Comparison of ENCODE assay signal across 8 mouse cellular contexts in the genomic region with DNA sequence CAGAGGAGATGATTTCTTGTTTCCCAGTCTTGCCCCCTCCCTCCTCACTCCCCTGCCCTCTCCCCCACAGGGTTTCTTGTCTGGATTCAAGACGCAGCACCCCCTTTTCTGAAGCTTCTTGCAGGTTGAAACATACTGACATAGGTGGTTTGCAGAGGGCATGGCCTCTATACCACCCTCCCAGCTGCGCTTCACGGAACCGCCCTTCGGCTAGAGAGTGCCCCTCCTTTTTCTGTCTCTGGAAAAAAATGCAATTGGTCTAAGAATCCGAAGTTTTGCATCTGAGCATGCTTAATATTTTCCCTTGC. TPM values are rescaled to one million over a fixed set of nuclear protein-coding genes. Genes with fewer than 3 reads are reported as not detected.
A peak's percentile ranks its signal among the peaks of the same experiment; 100 is the strongest.
DNase-seq lines count a peak whose midpoint lies in the region; ATAC-seq and TF ChIP-seq lines count a peak whose summit lies in the region.

No protein-coding gene starts in this region.

- WGBS in kidney, postnatal 0 days: 7% methylated on average over 6 of the region's 6 CpGs
- WGBS in embryonic facial prominence, embryonic 12.5 days: 4% methylated on average over 6 of the region's 6 CpGs
- 5% methylated on average over 6 of the region's 6 CpGs for whole genome bisulfite sequencing in hindbrain, embryonic 14.5 days
- 1% methylated on average over 6 of the region's 6 CpGs for WGBS in midbrain, embryonic 16.5 days

- H3K9me3 ChIP-seq in kidney, postnatal 0 days (replicated peaks; ENCODE audit: low read length): no peaks in the 10 kb centered on the region
- no peaks in the 10 kb centered on the region for H3K9me3 ChIP-seq in embryonic facial prominence, embryonic 12.5 days
- no peaks in the 10 kb centered on the region for H3K9me3 ChIP-seq in hindbrain, embryonic 14.5 days (ENCODE audit: control insufficient read depth, low read length)
- H3K9me3 ChIP-seq in midbrain, embryonic 16.5 days (replicated peaks; ENCODE audit: control insufficient read depth, low read length, poor library complexity, severe bottlenecking): no peaks in the 10 kb centered on the region

- peak overlapping the region; percentile 97 for H3K4me2 ChIP-seq in kidney, postnatal 0 days (ENCODE audit: low read length)
- peak overlapping the region; percentile 83 for H3K4me2 ChIP-seq in embryonic facial prominence, embryonic 12.5 days (replicated peaks)
- peak overlapping the region; percentile 71 for H3K4me2 ChIP-seq in hindbrain, embryonic 14.5 days (replicated peaks)
- H3K4me2 ChIP-seq in midbrain, embryonic 16.5 days (ENCODE audit: low read length): peak overlapping the region; percentile 55

- H3K27me3 ChIP-seq in kidney, postnatal 0 days (ENCODE audit: insufficient read depth, low read length): no peaks in the 10 kb centered on the region
- no peaks in the 10 kb centered on the region for H3K27me3 ChIP-seq in embryonic facial prominence, embryonic 12.5 days
- H3K27me3 ChIP-seq in hindbrain, embryonic 14.5 days (ENCODE audit: control insufficient read depth, insufficient read depth, low read length): no peaks in the 10 kb centered on the region
- H3K27me3 ChIP-seq in midbrain, embryonic 16.5 days (ENCODE audit: control insufficient read depth, insufficient read depth, low read depth, low read length): no peaks in the 10 kb centered on the region

- no peak for DNase-seq in kidney, postnatal 0 days (ENCODE audit: low spot score)
- no peak for DNase-seq in kidney, adult 9 months
- DNase-seq in hindbrain, embryonic 14.5 days (ENCODE audit: low spot score): no peak
- DNase-seq in urinary bladder, postnatal 10 days (ENCODE audit: low spot score): no peak
- no peak for DNase-seq in T-cell, adult 2 months (ENCODE audit: low spot score)
- no peak for DNase-seq in urinary bladder, postnatal 14 days (ENCODE audit: low spot score)

- H3K36me3 ChIP-seq in kidney, postnatal 0 days (ENCODE audit: insufficient read depth, low read length): no peaks in the 10 kb centered on the region
- H3K36me3 ChIP-seq in embryonic facial prominence, embryonic 12.5 days: no peaks in the 10 kb centered on the region
- H3K36me3 ChIP-seq in hindbrain, embryonic 14.5 days (replicated peaks; ENCODE audit: control insufficient read depth, insufficient read depth): no peaks in the 10 kb centered on the region
- H3K36me3 ChIP-seq in midbrain, embryonic 16.5 days (ENCODE audit: control insufficient read depth, insufficient read depth, low read length): peaks cover 4% of the 10 kb centered on the region; the same call in 1 of the 2 replicates

- H3K9ac ChIP-seq in kidney, postnatal 0 days (ENCODE audit: low read depth, low read length): peak overlapping the region; percentile 65; the same call in 1 of the 2 replicates
- H3K9ac ChIP-seq in embryonic facial prominence, embryonic 12.5 days: peak overlapping the region; percentile 84
- H3K9ac ChIP-seq in hindbrain, embryonic 14.5 days: peak overlapping the region; percentile 93
- peak overlapping the region; percentile 81 for H3K9ac ChIP-seq in midbrain, embryonic 16.5 days (ENCODE audit: low read depth, low read length)

- peak; percentile 16; the same call in 1 of the 2 replicates for ATAC-seq in kidney, postnatal 0 days (replicated peaks; ENCODE audit: low FRiP score, low read depth)
- ATAC-seq in embryonic facial prominence, embryonic 12.5 days (ENCODE audit: insufficient number of reproducible peaks, insufficient read depth, low FRiP score, low TSS enrichment): no peak
- ATAC-seq in hindbrain, embryonic 14.5 days (ENCODE audit: low FRiP score): no peak
- ATAC-seq in midbrain, embryonic 16.5 days: no peak

- 0 out of 2 replicates have a peak, but pooled peaks cover 4% of the 10 kb centered on the region for H3K4me1 ChIP-seq in kidney, postnatal 0 days (replicated peaks; ENCODE audit: insufficient read depth, low read length)
- H3K4me1 ChIP-seq in embryonic facial prominence, embryonic 12.5 days: peaks cover 8% of the 10 kb centered on the region
- H3K4me1 ChIP-seq in hindbrain, embryonic 14.5 days (replicated peaks; ENCODE audit: control insufficient read depth, insufficient read depth, low read length): peaks cover 46% of the 10 kb centered on the region
- H3K4me1 ChIP-seq in midbrain, embryonic 16.5 days (ENCODE audit: control insufficient read depth, insufficient read depth, low read length): peaks cover 25% of the 10 kb centered on the region

- TF ChIP-seq CTCF in kidney, postnatal 0 days (IDR thresholded peaks at IDR 0.05; ENCODE audit: low read depth): no peak

- H3K4me3 ChIP-seq in kidney, postnatal 0 days (replicated peaks; ENCODE audit: low read depth, low read length): peak overlapping the region; percentile 65
- H3K4me3 ChIP-seq in embryonic facial prominence, embryonic 12.5 days: peak overlapping the region; percentile 72
- H3K4me3 ChIP-seq in hindbrain, embryonic 14.5 days (replicated peaks; ENCODE audit: low read length): peak overlapping the region; percentile 70
- peak overlapping the region; percentile 59 for H3K4me3 ChIP-seq in midbrain, embryonic 16.5 days (ENCODE audit: low read depth, low read length)

- no peak overlapping the region for H3K27ac ChIP-seq in kidney, postnatal 0 days
- peak overlapping the region; percentile 98 for H3K27ac ChIP-seq in embryonic facial prominence, embryonic 12.5 days
- peak overlapping the region; percentile 99 for H3K27ac ChIP-seq in hindbrain, embryonic 14.5 days
- H3K27ac ChIP-seq in midbrain, embryonic 16.5 days (ENCODE audit: low read length): peak overlapping the region; percentile 98

RNA-seq across cellular contexts. Expression of gene Cxxc4, which starts 4.4 kb away (rescaled TPM):
- 2.9 and 4.1 TPM in 2 replicates for polyA plus RNA-seq in kidney, postnatal 0 days (2015; fragmentation: Nextera tagmentation; extraction: Ambion mirVana)
- 6.8 and 9.1 TPM in 2 replicates for polyA plus RNA-seq in embryonic facial prominence, embryonic 12.5 days (2016; fragmentation: Nextera tagmentation; extraction: Ambion mirVana)
- 31.9 and 34.2 TPM in 2 replicates for polyA plus RNA-seq in hindbrain, embryonic 14.5 days (2014; fragmentation: Nextera tagmentation; extraction: Ambion mirVana)
- polyA plus RNA-seq in midbrain, embryonic 16.5 days (2015; fragmentation: Nextera tagmentation; extraction: Ambion mirVana): 43.6 and 45.6 TPM in 2 replicates
